Mouse (Mus musculus) heart, postnatal 4 days (tissue): Measurements from ENCODE around the gene Tnfaip8l1. TPM values are rescaled to one million over a fixed set of nuclear protein-coding genes. Genes with fewer than 3 reads are reported as not detected.

Source experiments
- DNase-seq: peaks from one replicate; pipeline ENCODE4 v3.0.0; 2021
- total RNA-seq, 2 experiments: library from RNA; stranded (reverse); gene quantifications; 2 replicates each; pipeline ENCODE4 v1.2.3; 2021

Gene Tnfaip8l1
- total RNA-seq, 2 experiments from 2014 or later: 5.9 to 6.0 TPM

DNA sequence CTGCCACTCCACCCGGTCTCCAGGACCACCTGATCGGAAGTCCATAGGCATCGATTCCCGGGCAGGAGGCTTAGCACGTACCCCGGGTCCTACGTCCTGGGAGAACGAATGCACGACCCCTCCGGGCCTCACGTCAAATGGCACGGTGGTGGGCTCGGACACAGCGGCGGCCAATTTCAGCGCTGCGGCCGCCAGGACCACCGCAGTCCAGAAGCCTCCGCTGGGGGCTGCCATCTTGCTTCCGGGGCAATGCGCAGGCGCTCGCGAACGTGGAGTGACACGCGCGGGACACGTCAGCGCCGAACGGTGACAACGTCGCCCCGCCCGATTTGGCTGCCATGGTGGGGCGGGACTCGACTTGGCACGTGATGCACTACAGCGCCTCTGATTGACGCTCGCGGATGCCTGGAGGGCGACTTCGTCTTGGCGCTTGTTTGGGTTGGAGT is 21.4 kb downstream of the Tnfaip8l1 start, which contains the start of gene Mydgf:
Gene Mydgf, minus strand, starts transcription at position 263 of the 446 bp plus-strand sequence.
- DNase-seq: peak; percentile 98

GRCm38 (mm10) chr17:56185281-56186141 is 23.2 kb downstream of the Tnfaip8l1 start:
- peak; percentile 77 for DNase-seq

DNA sequence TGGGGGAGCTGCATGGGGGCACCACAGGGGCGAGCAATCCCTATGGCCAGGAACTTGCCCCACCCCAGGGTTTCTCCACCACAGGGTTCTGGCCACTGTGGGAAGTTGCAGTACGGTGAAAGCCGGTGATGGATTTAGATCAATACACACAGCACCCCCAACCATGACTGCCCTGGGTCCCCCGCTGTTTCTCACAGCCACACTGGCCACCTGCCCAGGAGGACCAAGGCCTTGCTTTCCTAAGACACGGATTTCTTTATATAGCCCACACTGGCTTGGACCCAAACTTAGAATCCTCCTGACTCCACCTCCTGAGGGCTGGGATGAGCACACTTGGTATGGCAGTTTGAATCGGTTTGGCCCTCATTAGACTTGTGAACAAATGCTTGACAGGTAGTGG is 29.0 kb downstream of the Tnfaip8l1 start:
- DNase-seq: no peak

- no peak for DNase-seq
Observed at GRCm38 (mm10) chr17:56194357-56194756, 32.1 kb downstream of the Tnfaip8l1 start.

DNA sequence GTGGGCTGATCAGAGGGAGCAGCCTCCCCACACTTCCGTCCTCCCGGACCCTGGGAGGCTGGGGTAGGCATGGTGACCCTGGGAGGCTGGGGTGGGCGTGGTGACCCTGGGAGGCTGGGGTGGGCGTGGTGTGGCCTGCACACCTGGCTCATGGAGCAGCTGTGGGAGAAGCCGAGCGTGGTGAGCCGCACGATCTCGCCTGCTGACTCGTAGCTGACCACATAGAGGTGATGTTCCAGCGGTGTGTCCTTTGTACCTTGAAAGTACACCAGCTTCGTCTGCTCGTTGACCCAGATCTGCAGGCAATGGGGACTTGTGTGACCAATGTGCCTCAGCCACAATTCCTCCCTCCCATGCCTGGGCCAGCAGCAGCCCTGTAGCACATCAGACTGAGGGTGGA is 32.5 kb downstream of the Tnfaip8l1 start:
- DNase-seq: no peak

GRCm38 (mm10) chr17:56196860-56197259 is 34.6 kb downstream of the Tnfaip8l1 start:
- DNase-seq: no peak

DNA sequence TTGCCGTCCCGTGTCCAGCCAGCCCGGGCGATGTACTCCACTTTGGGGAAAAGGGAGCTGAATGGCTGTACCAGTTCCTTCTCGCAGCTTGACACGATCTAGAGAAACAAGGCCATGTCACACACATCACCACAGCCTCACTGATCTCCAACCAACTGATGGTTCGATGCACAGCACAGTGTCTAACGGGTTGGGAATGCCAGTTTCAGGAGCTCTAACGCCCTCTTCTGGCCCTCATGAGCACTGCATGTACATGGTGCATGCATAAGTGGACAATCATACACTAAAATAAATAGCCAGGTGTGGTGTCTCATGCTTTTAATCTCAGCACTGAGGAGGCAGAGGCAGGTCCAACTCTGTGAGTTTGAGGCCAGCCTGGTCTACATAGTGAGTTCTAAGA is 38.3 kb downstream of the Tnfaip8l1 start:
- DNase-seq: no peak

- no peak for DNase-seq
Observed at GRCm38 (mm10) chr17:56201642-56202041, 39.4 kb downstream of the Tnfaip8l1 start.

DNA sequence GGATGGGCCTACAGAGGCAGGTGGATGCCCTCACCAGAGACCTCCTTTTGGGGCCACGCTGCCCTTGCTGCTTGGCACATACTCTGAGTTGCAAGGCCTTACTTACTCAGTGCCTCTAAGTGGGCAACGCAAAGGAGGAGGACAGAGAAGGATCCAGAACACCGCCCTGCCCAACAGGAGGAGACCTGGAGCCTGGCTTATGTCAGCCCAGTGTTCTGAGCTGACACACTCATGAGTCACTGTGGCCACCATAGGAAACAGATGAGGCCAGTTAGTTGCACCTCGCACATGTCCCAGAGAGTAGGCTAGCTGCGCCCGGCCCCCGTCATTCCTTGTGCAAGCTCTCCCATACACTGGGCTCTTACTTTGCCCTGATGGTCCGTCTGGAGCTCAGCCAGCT is 40.2 kb downstream of the Tnfaip8l1 start:
- DNase-seq: no peak

DNA sequence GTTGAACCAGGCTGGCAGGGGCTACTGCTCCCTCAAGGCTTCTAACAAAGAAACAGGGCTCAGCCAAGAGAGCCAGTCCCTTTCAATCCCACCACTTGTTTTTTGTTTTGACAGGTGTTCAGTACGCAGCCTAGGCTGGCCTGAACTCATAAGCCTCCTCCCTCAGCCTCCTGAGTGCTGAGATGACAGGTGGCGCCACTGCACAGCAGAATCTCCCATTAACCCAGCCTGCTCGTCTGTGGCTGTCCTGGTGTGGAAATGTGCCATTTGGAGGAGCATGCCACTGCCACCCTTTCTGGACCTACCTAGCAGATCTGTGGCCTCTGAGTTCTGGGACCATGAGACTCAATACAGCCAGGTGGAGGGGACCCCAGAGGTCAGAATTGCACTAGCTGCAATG is 41.5 kb downstream of the Tnfaip8l1 start:
- no peak for DNase-seq

GRCm38 (mm10) chr17:56206276-56206884 is 44.1 kb downstream of the Tnfaip8l1 start:
- no peak for DNase-seq

DNA sequence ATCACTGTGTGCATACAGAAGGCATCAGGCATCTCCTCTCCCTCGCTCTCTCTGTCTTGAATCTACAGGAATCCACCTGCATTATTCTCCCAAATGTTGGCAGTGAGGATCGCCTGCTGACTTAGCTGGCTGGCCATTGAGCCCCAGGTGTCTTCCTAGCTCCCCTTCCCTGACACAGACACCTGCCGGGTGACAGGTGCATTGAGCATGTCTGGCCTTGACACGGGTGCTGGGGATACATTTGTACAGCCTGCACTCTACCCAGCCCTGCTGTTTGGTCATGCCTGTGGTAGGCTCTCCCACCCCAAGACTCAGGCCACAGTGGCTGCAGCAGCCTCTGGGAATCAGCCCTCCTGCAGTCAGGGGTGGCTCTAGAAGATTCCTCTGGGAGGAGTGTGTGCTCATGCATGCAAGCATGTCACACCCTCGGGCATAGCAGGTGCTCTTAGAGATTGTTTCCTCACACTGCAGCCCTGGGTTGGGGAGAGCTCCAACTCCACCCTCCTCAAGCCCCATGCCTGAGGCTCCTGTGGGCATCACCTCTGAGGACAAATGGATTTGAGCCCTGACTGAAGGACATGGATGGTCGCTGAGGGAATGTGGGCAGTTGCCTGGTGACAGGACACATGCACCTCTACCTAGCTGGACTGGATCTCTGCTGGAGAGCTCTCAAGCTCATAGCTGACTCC is 44.9 kb downstream of the Tnfaip8l1 start:
- DNase-seq: no peak

DNA sequence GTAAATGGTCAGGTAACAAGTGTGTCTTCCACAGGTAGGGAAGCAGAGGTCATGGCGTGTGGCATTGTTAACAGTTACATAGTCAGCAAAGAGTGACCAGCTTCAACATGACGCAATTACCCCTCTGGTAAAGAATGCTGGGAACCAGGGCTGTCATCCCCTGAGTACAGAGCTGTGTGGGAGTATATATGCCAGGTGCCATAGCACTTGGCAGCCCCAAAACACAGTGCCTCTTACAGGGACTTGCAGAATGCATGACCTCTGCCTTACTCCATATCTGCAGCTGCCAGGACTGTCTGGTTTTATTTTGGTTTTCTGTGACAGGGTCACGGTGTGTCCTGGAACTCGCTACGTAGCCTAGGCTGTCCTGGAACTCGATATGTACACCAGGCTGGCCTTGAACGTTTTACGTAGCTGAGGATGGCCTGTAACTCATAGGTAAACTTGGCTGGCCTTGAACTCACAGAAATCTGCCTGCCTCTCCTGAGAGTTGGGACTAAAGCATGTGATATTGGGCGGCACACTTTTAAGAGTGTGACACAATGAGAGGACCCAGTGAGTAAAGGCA is 45.8 kb downstream of the Tnfaip8l1 start:
- no peak for DNase-seq

DNA sequence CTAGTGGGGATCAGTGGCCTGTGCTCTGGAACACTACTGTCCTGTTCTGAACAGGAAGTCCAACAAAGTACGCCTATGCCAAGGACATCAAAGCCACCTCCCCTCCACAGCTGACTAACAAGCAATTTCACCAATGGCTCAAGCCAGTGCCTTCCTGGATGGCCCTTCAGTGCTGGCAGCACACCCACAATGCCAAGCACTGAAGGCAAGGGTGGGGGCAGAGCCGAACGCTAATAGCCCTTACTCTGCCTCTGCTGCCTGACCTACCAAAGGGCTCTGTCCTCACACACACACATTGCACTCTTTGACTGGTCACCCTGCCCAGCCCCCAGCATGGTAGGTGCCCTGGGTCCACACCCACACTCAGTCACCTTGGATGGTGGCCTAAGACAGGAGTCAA is 46.5 kb downstream of the Tnfaip8l1 start:
- no peak for DNase-seq

DNA sequence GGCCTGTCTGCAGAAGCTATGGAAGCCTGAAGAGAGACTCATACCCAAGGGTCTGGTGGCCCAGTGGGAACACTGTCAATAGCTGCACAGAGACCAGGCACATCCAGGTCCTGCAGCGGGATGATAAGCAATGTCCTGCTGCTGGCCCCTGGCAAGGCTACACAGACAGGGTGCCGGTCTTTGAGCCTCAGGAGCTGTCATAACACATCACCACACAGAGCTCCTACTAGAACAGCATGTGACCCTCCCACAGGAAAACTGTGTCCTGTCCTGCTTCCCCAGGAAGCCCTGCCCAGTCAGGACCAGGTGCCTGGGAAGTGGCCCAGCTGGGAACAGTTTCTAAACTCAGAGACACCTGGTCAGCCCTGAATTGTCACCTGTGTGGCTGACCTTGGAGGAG is 48.8 kb downstream of the Tnfaip8l1 start:
- DNase-seq: no peak

- no peak for DNase-seq
Observed at GRCm38 (mm10) chr17:56212676-56213075, 50.4 kb downstream of the Tnfaip8l1 start.

DNA sequence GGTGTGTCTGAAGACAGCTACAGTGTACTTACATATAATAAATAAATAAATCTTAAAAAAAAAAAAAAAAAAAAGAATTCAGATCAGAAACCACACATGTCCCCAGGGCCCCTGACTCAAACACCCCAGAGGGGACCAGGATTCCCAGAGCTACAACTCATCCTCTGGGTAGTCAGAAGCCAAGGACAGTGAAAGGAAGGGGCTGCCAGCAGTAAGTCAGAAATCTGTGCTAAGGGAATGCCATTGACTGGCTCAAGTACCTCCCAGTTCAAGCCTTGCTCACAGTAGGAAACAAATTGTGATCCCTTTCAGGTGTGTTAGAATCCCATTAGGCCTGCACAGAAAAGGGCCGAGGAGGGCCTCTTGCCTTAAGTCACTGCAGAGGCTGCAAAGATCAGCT is 52.0 kb downstream of the Tnfaip8l1 start:
- DNase-seq: no peak

GRCm38 (mm10) chr17:56217670-56218069 is 55.4 kb downstream of the Tnfaip8l1 start:
- DNase-seq: no peak

DNA sequence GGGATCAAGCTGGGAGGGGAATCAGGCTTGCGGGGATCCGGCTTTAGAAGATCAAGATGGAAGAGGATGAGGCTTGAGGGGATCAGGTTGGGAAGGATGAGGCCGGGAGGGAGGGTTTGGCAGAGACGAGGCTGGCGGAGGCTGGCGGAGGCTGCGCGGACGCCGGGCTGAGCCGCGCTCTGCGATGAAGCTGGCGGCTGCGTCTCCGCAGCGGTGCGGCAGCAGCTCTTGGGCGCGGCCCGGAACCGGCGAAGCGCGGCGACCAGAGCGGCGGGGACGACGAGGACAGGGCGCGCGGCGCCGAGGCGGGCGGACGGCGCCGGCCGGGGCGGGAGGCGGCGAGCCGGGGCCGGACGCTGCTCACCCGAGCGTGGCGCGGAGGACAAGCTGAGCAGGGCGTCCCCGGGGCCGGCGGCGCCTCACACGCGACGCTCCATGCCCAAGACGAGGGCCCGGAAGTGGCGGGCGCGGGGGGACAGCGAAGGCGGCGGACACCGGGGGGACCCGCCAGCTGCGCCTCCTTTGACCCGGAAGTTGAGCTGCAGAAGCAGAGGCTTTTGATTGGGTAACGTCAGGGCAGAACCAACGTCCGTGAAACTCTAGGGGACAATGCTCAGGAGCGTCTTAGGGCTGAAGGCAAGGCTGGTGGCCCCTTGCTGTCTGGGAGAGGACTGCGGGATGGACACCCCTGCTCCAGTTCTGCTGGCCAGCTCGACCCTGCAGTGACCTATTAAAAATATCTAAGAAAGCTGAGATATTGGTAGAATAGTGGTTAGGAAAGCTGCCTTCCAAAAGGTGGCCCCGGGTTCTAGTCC is 56.3 kb downstream of the Tnfaip8l1 start, which contains the start of gene Dpp9:
Gene Dpp9, minus strand, starts transcription at position 529 of the 815 bp plus-strand sequence.
- peak; percentile 90 for DNase-seq

DNA sequence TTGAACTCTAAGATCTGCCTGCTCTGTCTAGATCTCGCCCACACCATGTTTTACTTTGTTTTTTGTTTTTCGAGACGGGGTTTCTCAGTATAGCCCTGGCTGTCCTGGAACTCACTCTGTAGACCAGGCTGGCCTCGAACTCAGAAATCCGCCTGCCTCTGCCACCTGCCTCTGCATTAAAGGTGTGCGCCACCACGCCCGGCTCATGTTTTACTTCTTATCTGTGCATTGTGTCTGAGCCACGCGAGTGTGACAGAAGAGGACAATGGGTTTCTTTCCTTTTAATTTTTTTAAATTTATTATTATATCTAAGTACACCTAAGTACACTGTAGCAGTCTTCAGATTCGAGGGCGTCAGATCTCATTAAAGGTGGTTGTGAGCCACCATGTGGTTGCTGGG is 57.0 kb downstream of the Tnfaip8l1 start:
- DNase-seq: no peak

DNA sequence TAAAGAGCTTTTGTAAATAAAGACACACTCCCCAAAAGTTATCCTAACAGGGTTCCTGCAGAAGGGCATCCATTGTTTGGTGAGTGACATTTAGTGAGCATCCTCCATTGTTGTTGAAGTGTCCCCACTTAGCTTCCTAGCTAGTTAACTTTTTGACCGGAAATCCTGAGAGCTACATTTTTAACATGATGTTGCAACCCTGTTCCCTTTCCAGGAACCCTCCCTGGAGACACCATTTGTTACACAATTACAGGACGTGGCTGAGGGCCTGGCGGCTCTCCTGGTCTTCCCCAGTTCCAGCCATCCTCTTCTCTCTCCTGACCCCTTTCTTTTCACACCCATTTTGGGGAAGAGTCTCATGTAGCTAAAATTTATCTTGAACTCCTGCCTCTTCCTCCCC is 57.5 kb downstream of the Tnfaip8l1 start:
- peak; percentile 63 for DNase-seq
